Mouse (Mus musculus): ENCODE results near the gene Rassf2. TPM values are rescaled to one million over a fixed set of nuclear protein-coding genes. Genes with fewer than 3 reads are reported as not detected.

Gene Rassf2
- polyA plus RNA-seq, 1 experiment, result 9.1 TPM

DNA sequence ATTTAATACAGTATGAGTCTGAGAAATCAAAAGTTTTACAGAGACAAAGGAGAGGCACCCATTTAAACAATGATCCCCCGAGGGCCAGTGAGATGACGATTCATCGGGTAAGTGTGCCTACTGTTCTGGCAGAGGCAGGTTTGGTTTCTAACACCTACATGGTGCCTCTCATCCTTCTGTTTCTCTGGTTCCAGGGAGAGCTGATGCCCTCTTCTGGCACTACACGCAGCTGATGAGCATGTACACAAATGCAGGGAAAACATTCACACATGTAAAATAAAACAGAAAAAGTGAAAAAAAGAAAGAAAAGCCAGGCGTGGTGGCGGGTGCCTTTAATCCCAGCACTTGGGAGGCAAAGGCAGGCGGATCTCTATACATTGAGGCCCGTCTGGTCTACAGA lies 29.9 kb upstream of the Rassf2 start:
- TF ChIP-seq CTCF (IDR thresholded peaks at IDR 0.05; ENCODE audit: control insufficient read depth, insufficient read depth, insufficient replicate concordance, low read depth, low read length) (no peak), POLR2A (IDR thresholded peaks at IDR 0.05; ENCODE audit: control insufficient read depth, low read depth, low read length) (no peak)
- Histone ChIP-seq H3K4me3 (ENCODE audit: control insufficient read depth, low read depth, low read length) (no peak overlapping the region), H3K27me3 (ENCODE audit: control insufficient read depth, insufficient read depth, low read length) (no peaks in the 10 kb centered on the region), H3K27ac (ENCODE audit: control insufficient read depth, insufficient read depth, low read depth, low read length) (no peak overlapping the region), H3K4me1 (ENCODE audit: control insufficient read depth, insufficient read depth, low read length) (no peaks in the 10 kb centered on the region), H3K36me3 (ENCODE audit: control insufficient read depth, insufficient read depth, low read length) (no peaks in the 10 kb centered on the region)

DNA sequence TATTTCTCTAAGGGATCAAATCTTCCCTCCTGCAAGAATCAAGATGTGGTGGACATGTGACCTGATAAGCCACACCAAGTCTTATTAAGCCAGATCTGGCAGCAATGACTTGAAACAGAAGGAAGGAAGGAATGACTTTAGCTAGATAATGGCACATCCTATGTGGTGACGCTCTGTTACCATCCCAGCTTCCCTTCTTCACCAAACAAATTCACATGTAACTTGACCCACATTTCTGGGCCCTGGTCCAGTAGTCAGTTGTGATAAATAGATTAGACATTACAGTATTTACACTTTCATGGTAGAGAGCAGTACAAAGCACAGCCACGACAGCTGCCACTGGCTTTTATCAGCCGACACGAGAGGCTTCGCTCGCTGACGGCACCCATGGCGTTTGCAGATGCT lies 25.3 kb upstream of the Rassf2 start:
- no peaks in the 10 kb centered on the region for H3K27me3 ChIP-seq (ENCODE audit: control insufficient read depth, insufficient read depth, low read length)
- no peaks in the 10 kb centered on the region for H3K4me1 ChIP-seq (ENCODE audit: control insufficient read depth, insufficient read depth, low read length)
- H3K27ac ChIP-seq (ENCODE audit: control insufficient read depth, insufficient read depth, low read depth, low read length), result no peak overlapping the region
- H3K36me3 ChIP-seq (ENCODE audit: control insufficient read depth, insufficient read depth, low read length), result no peaks in the 10 kb centered on the region
- no peak overlapping the region for H3K4me3 ChIP-seq (ENCODE audit: control insufficient read depth, low read depth, low read length)
- TF ChIP-seq CTCF (IDR thresholded peaks at IDR 0.05; ENCODE audit: control insufficient read depth, insufficient read depth, insufficient replicate concordance, low read depth, low read length), result no peak
- no peak for TF ChIP-seq POLR2A (IDR thresholded peaks at IDR 0.05; ENCODE audit: control insufficient read depth, low read depth, low read length)

DNA sequence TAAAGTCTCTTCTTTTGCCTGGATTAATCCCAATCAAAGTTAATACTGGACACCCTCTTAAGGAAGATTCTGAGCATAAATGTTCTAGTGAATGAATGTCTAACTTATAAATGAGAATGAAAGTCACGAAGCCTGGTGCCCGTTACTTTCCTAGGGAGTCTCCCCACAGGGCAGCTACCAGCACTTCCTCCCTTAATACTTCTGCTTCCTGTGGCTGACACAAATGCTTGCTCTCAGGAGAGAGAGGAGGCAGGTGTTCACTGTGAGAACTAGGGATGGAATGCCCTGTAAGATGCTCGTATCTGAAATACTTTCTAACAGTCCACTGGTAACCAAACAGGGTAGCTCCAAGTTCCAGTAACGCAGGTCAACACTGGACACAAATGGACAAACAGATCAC lies 23.8 kb upstream of the Rassf2 start:
- TF ChIP-seq POLR2A (IDR thresholded peaks at IDR 0.05; ENCODE audit: control insufficient read depth, low read depth, low read length) (no peak), CTCF (IDR thresholded peaks at IDR 0.05; ENCODE audit: control insufficient read depth, insufficient read depth, insufficient replicate concordance, low read depth, low read length) (no peak)
- no peaks in the 10 kb centered on the region for H3K4me1 ChIP-seq (ENCODE audit: control insufficient read depth, insufficient read depth, low read length)

DNA sequence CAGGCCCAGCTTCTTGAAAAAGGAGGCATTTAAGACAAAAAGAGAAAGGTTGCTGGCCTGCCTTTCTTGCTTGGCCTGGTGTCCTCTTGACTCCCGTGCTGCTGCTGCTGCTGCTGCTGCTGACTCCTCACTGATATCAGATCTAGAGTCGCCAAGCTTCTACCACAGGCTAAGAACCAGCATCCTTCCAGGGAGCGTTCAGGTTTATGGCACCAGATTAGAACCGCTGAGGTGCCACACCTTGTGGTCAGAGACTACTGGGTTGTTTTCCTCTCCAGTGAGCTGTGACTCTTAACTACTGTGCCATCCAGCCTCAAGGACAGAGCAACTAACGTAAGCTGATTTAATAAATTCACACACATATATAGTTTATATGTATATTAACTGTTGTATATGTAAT lies 21.7 kb upstream of the Rassf2 start:
- H3K27me3 ChIP-seq (ENCODE audit: control insufficient read depth, insufficient read depth, low read length), result no peaks in the 10 kb centered on the region
- TF ChIP-seq CTCF (IDR thresholded peaks at IDR 0.05; ENCODE audit: control insufficient read depth, insufficient read depth, insufficient replicate concordance, low read depth, low read length), result no peak
- no peak for TF ChIP-seq POLR2A (IDR thresholded peaks at IDR 0.05; ENCODE audit: control insufficient read depth, low read depth, low read length)
- no peak overlapping the region for H3K27ac ChIP-seq (ENCODE audit: control insufficient read depth, insufficient read depth, low read depth, low read length)
- no peaks in the 10 kb centered on the region for H3K36me3 ChIP-seq (ENCODE audit: control insufficient read depth, insufficient read depth, low read length)
- no peaks in the 10 kb centered on the region for H3K4me1 ChIP-seq (ENCODE audit: control insufficient read depth, insufficient read depth, low read length)
- H3K4me3 ChIP-seq (ENCODE audit: control insufficient read depth, low read depth, low read length), result no peak overlapping the region

More for the DNA sequence above, 23.8 kb upstream of the Rassf2 start:
- Histone ChIP-seq H3K36me3 (ENCODE audit: control insufficient read depth, insufficient read depth, low read length) (no peaks in the 10 kb centered on the region), H3K27ac (ENCODE audit: control insufficient read depth, insufficient read depth, low read depth, low read length) (no peak overlapping the region), H3K27me3 (ENCODE audit: control insufficient read depth, insufficient read depth, low read length) (no peaks in the 10 kb centered on the region), H3K4me3 (ENCODE audit: control insufficient read depth, low read depth, low read length) (no peak overlapping the region)

DNA sequence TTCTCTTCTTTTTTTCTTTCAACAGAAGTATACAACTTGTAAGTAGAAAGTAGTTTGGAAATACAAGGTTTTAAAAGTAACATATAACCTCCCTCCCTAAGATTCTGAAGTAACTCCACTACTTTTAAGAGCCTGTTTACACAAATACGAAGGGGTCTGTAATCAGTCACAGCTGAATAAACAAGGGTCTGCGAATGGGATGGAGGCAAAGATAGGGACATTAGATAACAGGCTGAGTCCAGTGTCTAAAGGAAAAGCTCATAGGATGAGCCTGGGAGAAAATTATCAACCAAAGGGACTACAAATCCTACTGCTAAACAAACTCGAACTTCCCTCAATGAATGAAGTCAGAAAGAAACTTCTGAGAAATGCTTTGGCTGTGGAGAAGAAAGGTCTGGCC lies 19.9 kb upstream of the Rassf2 start:
- TF ChIP-seq CTCF (IDR thresholded peaks at IDR 0.05; ENCODE audit: control insufficient read depth, insufficient read depth, insufficient replicate concordance, low read depth, low read length), result no peak
- no peak for TF ChIP-seq POLR2A (IDR thresholded peaks at IDR 0.05; ENCODE audit: control insufficient read depth, low read depth, low read length)
- Histone ChIP-seq H3K36me3 (ENCODE audit: control insufficient read depth, insufficient read depth, low read length) (no peaks in the 10 kb centered on the region), H3K27me3 (ENCODE audit: control insufficient read depth, insufficient read depth, low read length) (no peaks in the 10 kb centered on the region), H3K4me3 (ENCODE audit: control insufficient read depth, low read depth, low read length) (no peak overlapping the region), H3K27ac (ENCODE audit: control insufficient read depth, insufficient read depth, low read depth, low read length) (no peak overlapping the region), H3K4me1 (ENCODE audit: control insufficient read depth, insufficient read depth, low read length) (peaks cover under 1% of the 10 kb centered on the region; the same call in 1 of the 2 replicates)

DNA sequence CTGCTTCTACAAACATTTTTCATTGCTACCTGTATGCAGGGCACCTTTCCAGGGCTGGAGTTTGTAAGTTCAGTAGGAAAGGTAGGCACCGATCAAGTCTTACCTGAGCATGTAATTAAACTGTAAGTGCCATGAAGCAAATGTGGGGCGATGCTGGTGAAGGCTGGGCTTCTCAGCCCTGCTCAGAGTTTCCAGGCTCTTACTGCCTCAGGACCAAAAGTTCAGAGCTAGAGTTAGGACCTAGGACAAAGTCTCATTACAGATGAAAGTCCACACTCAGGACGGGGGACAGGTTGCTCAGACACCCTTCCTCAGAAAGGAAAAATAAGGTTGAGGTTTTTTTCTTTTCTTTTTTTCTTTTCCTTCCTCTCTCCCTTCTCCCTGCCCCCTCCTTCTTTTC lies 19.4 kb upstream of the Rassf2 start:
- TF ChIP-seq CTCF (IDR thresholded peaks at IDR 0.05; ENCODE audit: control insufficient read depth, insufficient read depth, insufficient replicate concordance, low read depth, low read length) (no peak), POLR2A (IDR thresholded peaks at IDR 0.05; ENCODE audit: control insufficient read depth, low read depth, low read length) (no peak)
- H3K36me3 ChIP-seq (ENCODE audit: control insufficient read depth, insufficient read depth, low read length), result no peaks in the 10 kb centered on the region
- no peaks in the 10 kb centered on the region for H3K27me3 ChIP-seq (ENCODE audit: control insufficient read depth, insufficient read depth, low read length)
- no peak overlapping the region for H3K27ac ChIP-seq (ENCODE audit: control insufficient read depth, insufficient read depth, low read depth, low read length)
- H3K4me1 ChIP-seq (ENCODE audit: control insufficient read depth, insufficient read depth, low read length), result peaks cover 2% of the 10 kb centered on the region; the same call in 1 of the 2 replicates
- H3K4me3 ChIP-seq (ENCODE audit: control insufficient read depth, low read depth, low read length), result no peak overlapping the region

DNA sequence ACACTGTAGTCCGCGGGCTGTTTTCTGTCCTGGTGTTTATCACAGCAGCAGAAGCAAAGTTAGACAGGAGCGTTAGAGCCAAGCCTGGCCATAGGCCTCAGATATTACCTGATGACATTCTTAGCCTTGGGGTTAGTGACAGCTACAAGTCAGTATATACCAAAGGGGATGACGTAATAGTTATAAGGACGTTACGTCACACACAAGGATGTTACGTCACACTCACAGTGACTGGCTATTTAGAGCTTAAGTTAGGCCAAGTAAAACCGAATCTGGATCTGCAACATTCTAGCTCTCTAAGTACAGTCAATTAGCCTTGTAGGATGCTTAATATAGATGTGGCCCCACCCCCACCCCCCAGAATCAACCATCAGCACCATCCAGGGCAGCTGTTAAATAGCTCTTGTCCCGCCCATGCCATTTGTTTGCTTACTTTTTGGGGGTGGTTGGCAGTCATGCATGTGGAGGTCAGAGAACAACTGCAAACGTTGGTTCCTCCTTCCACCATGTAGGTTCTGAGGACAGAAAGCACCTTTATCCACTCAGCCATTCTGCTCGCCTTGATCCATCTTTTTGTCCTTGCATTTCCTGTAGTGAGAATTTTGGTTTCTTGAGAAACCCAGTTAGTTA lies 18.2 kb upstream of the Rassf2 start:
- TF ChIP-seq POLR2A (IDR thresholded peaks at IDR 0.05; ENCODE audit: control insufficient read depth, low read depth, low read length) (no peak), CTCF (IDR thresholded peaks at IDR 0.05; ENCODE audit: control insufficient read depth, insufficient read depth, insufficient replicate concordance, low read depth, low read length) (no peak)
- H3K4me1 ChIP-seq (ENCODE audit: control insufficient read depth, insufficient read depth, low read length), result peaks cover 2% of the 10 kb centered on the region
- no peak overlapping the region for H3K4me3 ChIP-seq (ENCODE audit: control insufficient read depth, low read depth, low read length)
- no peaks in the 10 kb centered on the region for H3K27me3 ChIP-seq (ENCODE audit: control insufficient read depth, insufficient read depth, low read length)
- no peaks in the 10 kb centered on the region for H3K36me3 ChIP-seq (ENCODE audit: control insufficient read depth, insufficient read depth, low read length)
- no peak overlapping the region for H3K27ac ChIP-seq (ENCODE audit: control insufficient read depth, insufficient read depth, low read depth, low read length)

Data from testis, adult 2 months (tissue).